Mouse (Mus musculus): ENCODE results near the gene Tead3. TPM values are rescaled to one million over a fixed set of nuclear protein-coding genes. Genes with fewer than 3 reads are reported as not detected.
"Not testable (repeated sequence)": the region's sequence is repeated elsewhere in the genome, so short reads cannot be mapped to it uniquely, and the experiment has no call there.

Tead3 gene
- total RNA-seq, 4 experiments from 2014 or later, result 2.3 to 4.0 (median 3.0) TPM

DNA sequence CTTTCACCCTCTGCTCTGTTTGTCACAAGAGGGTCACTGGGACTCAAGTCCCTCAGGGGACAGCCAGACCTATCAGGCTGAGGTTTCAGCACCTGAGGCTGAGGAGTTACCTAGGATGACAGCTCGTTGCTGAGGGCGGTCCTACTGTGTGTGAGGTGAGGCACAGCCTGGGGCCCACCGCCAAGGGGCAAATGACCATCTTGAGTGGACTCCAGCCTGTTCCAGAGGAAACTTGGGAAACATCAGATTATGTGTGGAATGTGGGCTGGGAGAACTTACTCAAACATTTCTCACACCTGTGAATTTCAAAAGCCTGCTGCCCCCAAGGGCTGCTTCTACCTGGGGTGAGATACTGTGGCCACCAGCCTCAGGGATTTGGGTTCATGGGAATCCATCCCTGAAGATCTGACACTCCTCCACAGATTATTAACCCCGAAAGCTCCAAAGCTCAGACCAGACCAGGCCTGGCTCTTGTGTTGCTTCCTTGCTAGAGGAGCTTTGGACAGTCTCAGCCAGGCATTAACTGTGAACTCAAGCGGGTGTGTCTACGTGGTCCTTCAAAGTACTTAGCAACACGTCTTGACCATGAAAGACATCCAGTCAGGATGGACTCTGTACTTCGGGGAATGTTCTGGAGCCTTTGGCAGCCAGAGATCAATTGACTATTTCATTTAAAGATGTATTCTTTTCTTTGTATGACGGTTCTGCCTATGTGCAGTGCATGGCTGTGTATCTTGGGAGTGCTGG lies 10.1 kb upstream of the Tead3 start:
- no peak for DNase-seq (ENCODE audit: low spot score in 2 of 2)

DNA sequence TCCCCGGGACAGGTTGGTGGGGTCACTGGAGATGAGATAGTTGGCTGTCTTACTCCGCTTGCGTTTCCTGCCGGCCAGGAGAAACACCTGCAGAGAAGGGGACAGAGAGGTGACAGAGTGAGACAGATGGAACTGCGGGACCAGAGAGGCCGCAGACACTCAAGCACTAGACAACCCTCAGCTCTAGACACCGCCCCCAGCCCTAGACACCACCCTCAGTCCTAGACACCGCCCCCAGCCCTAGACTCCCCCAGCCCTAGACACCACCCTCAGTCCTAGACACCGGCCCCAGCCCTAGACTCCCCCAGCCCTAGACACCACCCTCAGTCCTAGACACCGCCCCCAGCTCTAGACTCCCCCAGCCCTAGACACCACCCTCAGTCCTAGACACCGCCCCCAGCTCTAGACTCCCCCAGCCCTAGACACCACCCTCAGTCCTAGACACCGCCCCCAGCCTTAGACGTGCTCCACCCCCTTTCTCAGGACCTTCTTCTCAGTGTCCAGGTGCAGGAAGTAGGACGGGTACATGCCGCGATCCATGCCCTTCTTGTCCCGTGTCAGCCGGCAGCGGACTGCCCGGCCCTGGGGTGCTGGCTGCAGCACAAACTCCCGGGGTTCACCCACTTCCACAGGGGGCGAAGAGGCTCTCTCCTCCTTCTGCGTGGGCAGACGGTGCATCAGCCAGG lies 8.1 kb upstream of the Tead3 start:
- DNase-seq (ENCODE audit: low spot score in 2 of 2), result not testable (repeated sequence)

DNA sequence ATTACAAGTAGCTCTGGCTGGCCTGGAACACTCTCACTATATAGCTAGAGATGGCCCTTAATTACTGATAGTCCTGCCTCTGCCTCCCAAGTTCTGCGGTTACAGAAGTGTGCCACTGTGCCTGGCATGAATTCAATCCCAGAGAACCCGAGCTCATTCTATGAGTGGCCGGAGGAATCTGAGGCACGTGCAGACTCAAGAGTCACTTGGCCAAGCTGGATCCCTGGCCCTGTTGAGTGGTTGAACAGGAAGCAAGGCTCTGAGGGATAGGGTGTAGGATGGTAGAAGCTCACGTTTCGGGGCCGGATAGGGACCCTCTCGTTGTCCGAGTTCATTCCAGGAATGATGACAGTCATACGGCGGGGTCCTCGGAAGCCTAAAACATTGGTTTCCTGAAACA lies 5.3 kb upstream of the Tead3 start:
- DNase-seq (ENCODE audit: low spot score in 2 of 2), result no peak

DNA sequence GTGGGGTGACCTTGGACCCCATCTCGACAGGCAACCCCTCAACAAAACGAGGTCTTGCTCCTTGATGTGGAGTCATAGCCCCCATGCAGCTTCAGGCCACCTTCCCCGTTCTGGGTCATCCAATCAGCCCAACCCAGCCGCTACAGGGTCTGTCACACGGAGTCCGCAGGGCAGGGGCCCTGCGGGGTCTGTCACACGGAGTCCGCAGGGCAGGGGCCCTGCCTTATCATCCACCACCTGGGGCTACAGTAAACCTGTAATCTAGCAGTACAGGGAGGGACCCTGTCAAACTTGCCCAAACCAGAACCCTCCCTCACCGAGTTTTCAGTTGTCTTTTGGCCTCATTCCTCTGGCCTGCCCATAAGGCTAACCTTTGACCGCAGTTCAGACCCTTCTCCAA lies 1.4 kb upstream of the Tead3 start:
- no peak for DNase-seq (ENCODE audit: low spot score in 2 of 2)

DNA sequence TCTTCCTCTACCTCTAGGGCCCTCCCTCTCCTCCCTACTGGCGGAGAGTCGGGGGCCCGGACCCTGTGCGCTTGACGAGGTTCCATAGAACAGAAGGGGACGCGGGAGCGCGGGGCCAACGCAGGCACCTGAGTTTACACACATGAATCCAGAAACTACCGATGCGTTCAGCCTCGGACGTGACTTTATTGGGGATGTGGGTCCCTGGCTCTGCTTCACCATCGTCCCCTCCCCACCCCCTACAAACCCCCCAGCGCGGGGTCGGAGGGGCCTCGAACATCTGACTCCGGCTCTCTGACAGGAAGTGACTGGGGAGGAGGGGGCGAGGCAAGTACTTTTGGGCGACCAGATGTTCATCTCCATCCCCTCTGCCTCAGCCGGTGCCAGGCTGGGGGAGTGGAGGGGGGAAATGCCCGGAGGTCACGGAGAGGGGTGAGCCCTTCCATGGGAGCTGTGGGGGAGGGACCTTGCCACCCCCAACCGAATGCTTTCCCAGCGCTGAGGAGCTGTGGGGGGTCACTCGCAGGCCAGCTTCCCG lies 805 bp upstream of the Tead3 start:
- no peak for DNase-seq (ENCODE audit: low spot score in 2 of 2)

DNA sequence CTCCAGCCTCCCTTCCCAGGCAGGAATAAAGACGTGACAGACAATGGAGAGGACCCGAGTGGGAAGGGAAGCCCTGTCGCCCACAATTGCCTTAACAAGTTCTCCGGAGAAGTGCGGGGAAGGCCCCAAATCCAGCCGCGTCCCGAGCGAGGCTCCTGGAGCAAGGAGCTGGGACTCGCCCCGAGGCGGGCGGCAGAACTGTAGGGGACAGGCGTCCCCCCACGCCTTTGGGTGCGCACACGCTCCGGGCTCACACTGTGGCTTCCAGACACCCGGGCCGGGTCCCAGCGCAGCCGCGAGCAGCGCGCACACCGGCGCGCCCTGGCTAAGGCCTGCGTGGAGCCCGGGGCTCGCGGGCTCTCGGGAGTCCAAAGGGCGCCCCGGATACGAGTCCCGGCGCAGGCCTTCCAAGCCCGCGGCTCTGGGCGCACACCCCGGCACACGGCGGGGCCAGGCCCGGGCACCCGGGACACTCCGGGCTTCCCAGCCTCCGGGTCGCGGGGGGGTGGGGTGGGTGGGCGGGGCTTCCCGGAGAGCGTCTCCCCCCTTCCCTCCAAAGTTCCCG lies 634 bp downstream of the Tead3 start:
- no peak for DNase-seq (ENCODE audit: low spot score in 2 of 2)

DNA sequence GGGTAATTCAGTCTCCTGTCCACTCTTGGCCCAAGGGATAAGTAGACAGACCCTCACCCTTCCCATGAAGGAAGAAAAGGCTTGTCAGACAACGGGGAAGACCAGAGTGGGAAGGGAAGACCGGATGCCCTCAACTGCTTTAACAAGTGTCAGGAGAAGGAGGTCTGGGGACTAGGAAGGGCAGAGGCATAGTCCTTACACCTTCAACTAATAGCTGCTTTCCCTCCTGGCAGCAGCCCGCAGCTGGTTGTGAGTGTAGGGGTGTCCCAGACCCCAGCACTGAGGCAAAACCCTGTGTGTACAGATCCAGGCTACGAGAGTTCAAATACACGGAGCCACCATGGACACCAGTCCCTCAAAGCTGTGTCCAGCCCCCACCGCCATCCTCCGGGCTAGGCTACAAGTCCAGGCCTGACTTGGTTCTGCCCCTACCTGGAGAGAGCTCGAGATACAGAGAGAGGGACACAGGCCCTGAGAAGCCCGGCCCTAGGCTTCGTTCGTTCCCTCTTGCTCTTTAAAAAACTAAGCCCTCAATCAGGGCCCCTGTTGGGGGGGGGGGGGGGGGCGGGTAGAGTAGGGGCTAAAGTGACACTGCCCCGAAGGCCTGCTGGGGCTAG lies 1.2 kb downstream of the Tead3 start:
- DNase-seq (ENCODE audit: low spot score in 2 of 2), result no peak

DNA sequence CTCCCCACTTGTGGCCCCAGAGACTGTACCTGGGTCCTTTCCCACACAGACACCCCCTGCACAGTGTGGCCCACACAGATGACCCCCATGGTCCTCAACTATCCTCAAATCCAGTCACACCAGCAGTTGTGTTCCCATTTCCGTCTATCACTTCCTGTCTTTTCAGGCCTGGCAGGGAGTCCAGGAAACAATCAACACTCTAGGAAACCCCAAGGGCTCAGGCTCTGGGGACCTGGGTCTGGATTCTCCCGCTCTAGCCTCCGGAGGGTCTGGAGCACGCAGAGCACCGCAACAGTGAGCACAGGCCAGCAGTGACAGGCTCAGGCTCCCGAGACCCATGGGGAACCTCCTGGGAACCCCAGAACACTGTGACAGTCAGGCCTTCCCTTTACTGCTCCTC lies 2.4 kb downstream of the Tead3 start:
- no peak for DNase-seq (ENCODE audit: low spot score in 2 of 2)

DNA sequence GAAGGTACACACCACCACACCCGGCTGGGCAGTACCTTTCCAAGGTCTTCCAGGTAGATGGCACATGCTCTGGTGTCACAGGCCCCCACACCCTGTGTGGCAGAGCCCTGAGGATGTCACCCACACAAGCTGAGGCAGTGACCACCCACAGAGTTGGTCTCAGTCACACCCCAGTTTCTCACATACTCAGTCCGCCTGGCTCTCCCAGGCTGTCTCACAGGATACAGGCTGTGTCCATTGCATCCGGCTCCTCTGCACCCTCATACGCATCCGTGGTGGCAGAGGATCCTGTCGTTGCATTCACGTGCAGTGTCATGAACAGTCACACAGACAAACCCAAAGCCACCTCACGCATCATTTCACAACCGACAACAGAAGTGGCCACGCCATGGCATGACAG lies 3.3 kb downstream of the Tead3 start:
- no peak for DNase-seq (ENCODE audit: low spot score in 2 of 2)

DNA sequence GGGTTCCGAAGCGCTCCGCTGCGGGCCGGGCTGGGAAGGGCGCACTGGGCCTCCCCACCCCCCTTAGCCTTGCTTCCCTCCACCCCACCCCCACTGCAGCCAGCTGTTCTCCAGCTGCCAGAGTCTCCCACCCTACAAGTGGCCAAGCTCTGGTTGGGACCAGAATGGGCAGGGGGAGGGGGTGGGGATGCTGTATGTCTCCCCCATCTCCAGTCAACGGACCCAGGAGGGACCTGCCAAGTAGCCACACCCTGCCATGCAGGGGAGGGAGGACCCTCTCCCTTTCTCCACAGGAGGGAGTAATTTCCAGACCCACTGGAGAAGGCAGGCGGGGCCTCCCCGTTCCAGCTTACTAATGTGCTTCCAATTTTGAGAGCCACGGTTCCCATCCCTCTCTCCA lies 4.7 kb downstream of the Tead3 start:
- no peak for DNase-seq (ENCODE audit: low spot score in 2 of 2)

DNA sequence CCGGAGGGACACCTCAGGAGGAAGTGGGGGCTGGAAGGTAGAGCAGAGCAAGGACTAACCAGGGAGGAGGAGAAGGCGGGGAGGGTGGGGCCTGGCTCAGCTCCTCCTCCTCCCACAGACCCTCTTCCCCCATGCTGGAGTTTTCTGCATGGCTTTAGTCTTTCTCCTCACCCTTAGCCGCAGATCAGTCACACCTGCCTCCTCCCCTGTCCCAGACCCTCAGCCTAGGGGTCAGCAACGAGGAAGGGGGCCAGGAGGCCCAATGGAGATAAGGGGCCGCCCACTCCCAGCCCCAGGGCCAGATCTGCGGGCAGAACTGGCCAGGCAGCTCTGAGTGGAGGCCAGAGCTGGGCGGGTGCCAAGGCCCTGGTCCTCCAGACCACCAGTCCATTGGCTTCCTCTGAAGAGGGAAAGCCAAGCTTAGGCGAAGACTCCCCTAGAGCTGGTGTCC lies 5.3 kb downstream of the Tead3 start:
- no peak for DNase-seq (ENCODE audit: low spot score in 2 of 2)

DNA sequence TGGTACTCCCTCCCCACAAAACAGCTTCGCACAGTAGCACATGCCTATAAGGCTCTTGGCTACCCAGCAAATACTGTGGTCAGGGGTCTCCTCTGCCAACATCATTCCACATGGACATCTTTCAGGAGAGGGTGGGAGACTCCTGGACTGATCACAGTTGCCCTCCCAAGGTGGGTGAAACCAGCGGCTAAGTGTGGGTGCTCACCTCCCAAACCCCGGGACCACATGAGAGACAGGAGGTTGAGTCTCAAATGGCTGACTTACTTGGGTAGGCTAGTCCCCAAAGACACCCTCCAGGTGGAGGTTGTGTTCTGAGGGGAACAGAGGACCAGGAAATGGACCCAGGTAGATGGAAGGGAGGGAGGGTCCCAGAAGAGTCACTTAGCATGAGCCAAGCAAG lies 5.9 kb downstream of the Tead3 start:
- no peak for DNase-seq (ENCODE audit: low spot score in 2 of 2)

DNA sequence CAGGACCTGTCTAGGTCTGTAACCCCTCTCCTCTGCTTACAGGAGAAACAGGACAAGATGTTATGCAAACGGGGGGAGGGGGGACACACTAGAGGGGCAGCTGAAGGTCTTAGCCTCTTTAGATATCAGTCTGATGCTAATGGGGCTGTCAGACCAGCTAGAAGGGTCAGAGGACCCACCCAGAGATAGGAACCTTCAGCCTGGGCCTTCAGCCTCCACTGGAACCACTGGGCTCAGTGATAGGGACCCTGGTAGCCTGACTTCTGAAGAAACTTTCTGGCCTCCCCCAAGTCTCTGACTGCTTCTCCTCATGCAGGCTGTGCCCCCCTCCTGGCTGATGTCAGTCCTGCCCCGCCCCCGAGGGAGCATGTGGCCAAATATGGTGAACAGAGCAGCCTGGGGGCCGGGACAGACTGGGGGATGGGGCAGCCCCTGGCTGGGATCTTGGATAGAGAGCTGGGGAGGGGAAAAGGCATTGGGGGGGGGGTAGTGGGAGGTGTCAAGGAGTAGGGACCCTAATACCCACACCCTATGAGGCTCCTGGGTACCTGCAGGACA lies 6.5 kb downstream of the Tead3 start:
- DNase-seq (ENCODE audit: low spot score in 2 of 2), result no peak

DNA sequence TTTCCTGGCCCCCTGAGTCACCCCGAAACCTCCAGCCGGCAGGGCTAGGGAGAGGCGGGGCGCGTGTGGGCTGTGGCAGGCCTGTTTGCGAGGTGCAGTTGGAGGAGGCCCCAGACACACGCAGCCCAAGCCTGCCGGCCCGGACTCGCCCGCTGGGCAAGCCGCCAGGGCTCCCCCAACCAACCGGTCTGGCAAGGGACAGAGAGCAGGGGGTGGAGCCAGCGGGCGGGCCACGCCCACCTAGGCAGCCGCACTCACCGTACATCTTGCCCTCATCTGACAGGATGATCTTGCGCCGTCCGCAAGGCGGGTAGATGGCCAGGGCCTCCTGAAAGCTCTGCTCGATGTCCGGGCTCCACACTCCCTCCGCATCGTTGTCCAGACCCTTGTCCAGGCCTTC lies 9.5 kb downstream of the Tead3 start:
- DNase-seq (ENCODE audit: low spot score in 2 of 2), result peak in 1 of 2 experiments; percentile 58

DNA sequence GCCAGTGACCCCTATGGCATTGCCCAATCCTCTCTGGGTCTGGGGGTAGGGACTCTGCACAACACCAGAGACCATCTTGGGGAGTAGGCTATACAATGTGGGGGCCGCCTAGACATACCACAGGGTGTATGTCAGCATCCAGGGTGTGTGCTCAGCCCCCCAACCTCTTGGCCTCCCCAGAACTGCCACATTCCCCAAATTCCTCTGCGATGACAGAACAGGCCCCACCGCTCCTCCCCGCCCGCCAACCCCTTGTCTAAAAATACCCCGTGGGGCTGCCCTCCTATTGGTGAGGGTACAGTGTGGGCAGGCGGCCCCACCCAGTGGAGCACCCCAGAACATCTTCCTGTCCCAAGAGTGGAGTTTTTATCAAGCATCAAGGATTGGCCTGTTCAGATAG lies 10.0 kb downstream of the Tead3 start:
- DNase-seq (ENCODE audit: low spot score in 2 of 2), result no peak

DNA sequence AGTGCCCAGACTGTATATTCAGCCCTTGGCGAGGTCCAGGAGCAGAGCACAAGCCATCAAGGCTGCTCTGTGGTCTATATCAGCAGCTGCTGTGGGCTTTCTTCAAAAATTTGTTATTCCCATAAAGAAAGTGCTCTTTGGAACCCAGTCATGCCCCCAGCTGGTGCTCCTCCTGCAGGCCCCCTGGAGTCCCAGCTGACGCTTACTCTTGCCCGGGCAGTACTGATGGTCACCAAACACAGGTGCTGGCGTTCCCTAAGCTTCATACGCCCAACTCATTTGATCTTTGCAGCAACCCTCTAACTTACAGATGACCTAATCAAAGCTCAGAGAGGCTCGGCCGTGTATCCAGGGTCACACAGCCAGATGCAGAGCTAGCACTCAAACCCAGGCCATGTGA lies 13.1 kb downstream of the Tead3 start:
- no peak for DNase-seq (ENCODE audit: low spot score in 2 of 2)

DNA sequence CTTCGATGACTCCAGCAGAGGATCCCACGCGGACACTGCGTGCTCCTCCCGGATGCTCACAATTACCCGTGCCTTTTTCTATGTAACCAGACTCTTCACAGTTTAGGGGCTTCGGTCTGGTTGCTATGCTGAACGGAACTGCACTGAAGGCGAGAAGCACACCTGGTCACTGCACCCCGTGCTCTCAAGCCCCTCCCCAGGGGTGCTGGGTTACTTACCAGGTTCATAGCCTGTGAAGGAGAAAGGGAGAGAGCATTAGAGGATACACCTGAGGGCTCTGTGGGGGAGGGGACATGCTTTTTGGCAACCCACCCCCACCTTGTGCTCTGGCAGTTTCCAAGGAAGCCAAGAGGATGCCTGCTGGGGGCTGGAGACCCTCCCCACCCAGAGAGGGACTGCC lies 15.3 kb downstream of the Tead3 start:
- DNase-seq (ENCODE audit: low spot score in 2 of 2), result no peak

DNA sequence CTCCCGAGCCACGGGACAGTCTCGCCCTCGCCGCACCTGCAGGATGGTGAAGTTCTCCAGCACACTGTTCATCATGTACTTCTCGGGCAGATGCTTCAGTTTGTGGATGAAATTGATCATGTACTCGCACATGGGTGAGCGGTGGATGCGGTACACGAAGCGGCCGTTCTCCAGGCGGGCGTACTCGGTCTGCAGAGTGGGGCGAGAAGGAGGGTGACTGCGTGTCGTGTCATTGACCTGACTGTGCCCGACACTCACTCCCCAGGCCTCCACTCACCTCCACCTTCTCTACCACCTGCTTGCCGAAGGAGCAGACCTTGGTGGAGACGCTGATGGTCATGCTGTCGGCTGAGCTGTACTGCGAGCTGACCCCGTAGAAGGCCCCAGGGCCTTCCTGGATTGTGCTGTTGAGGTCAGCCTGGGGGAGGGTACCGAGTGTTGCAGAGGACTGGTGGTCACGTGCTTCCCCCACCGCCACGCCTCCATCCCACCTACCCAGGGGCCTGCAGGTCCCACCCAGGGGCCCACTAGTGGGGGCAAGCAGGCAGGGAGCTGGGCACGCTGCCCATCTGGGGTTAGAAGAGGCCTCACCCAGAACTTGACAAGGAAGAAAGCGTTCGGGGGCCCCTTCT lies 17.6 kb downstream of the Tead3 start:
- DNase-seq (ENCODE audit: low spot score in 2 of 2), result no peak

DNA sequence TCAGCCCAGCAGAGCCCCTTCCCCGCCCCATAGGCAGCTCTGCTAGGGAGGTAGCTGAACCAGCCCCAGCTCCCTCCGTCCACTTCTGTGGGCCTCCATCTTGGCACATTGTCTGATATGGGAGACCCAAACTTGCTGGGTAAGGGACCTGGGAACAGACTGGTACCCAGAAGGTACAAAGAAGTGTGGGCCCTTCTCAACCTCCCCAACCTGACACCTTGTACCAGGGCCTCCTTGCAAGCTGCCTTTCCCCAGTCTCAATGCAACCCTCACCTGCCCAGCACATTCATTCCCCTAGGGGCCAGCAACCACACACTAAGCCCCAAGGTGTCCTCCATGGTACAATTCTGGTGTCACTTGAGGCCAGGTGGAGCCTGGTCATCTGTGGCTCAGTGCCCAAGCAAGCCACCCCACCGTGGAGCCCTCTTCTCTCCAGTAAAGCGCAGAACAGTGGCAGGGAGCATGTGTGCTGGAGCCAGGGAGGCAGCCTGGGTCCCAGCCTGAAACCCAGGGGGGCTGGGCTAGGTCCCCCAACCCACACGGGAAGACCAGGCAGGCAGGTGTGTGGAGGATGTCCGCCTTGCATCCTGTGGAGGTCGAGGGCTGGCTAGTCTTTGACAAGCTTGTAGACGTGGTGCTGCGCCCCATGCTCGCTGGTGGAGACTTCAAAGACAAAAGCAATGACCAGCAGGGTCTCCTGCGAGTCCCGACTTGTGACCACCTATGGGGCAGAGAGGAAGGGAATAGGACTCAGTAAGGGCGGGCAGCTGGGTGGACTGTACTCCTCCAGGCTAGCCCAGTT lies 18.3 kb downstream of the Tead3 start:
- DNase-seq (ENCODE audit: low spot score in 2 of 2), result no peak
